Mouse (Mus musculus): ENCODE results near the gene Gjd3.

Gene Gjd3

GRCm38 (mm10) chr11:98947969-98948569 is 34.7 kb downstream of the Gjd3 start:
- DNase-seq (ENCODE audit: low read depth, low spot score) = no peak

GRCm38 (mm10) chr11:98945605-98945977 is 37.2 kb downstream of the Gjd3 start:
- no peak for DNase-seq (ENCODE audit: low read depth, low spot score)

GRCm38 (mm10) chr11:98944897-98945604 is 37.8 kb downstream of the Gjd3 start:
- no peak for DNase-seq (ENCODE audit: low read depth, low spot score)

- DNase-seq (ENCODE audit: low read depth, low spot score) = no peak
Measured at GRCm38 (mm10) chr11:98943741-98944461, 38.9 kb downstream of the Gjd3 start.

- no peak for DNase-seq (ENCODE audit: low read depth, low spot score)
Measured at GRCm38 (mm10) chr11:98942923-98943641, 39.7 kb downstream of the Gjd3 start.

GRCm38 (mm10) chr11:98942555-98942922 is 40.3 kb downstream of the Gjd3 start:
- no peak for DNase-seq (ENCODE audit: low read depth, low spot score)

GRCm38 (mm10) chr11:98941826-98942550 is 40.8 kb downstream of the Gjd3 start:
- DNase-seq (ENCODE audit: low read depth, low spot score) = peak; percentile 89

GRCm38 (mm10) chr11:98941341-98941825 is 41.4 kb downstream of the Gjd3 start:
- DNase-seq (ENCODE audit: low read depth, low spot score) = no peak

- DNase-seq (ENCODE audit: low read depth, low spot score) = no peak
Measured at GRCm38 (mm10) chr11:98940776-98941175, 42.0 kb downstream of the Gjd3 start.

GRCm38 (mm10) chr11:98939953-98940641 is 42.7 kb downstream of the Gjd3 start:
- DNase-seq (ENCODE audit: low read depth, low spot score) = no peak

- DNase-seq (ENCODE audit: low read depth, low spot score) = no peak
Measured at GRCm38 (mm10) chr11:98939084-98939952, 43.5 kb downstream of the Gjd3 start.

- no peak for DNase-seq (ENCODE audit: low read depth, low spot score)
Measured at GRCm38 (mm10) chr11:98938701-98939083, 44.1 kb downstream of the Gjd3 start.

- DNase-seq (ENCODE audit: low read depth, low spot score) = no peak
Measured at GRCm38 (mm10) chr11:98937914-98938694, 44.7 kb downstream of the Gjd3 start.

GRCm38 (mm10) chr11:98937410-98937913 is 45.4 kb downstream of the Gjd3 start:
- DNase-seq (ENCODE audit: low read depth, low spot score) = peak; percentile 89

GRCm38 (mm10) chr11:98936606-98937409 is 46.0 kb downstream of the Gjd3 start:
- DNase-seq (ENCODE audit: low read depth, low spot score) = no peak

- DNase-seq (ENCODE audit: low read depth, low spot score) = peak; percentile 82
Measured at GRCm38 (mm10) chr11:98936170-98936569, 46.6 kb downstream of the Gjd3 start.

- DNase-seq (ENCODE audit: low read depth, low spot score) = no peak
Measured at GRCm38 (mm10) chr11:98935123-98935522, 47.7 kb downstream of the Gjd3 start.

GRCm38 (mm10) chr11:98934367-98934766 is 48.4 kb downstream of the Gjd3 start:
- no peak for DNase-seq (ENCODE audit: low read depth, low spot score)
